Mouse (Mus musculus) E14TG2a.4 (cell line): ENCODE data around the gene Larp4.

Source experiments
- CTCF ChIP-seq: conservative IDR thresholded peaks from 2 replicates; pipeline ENCODE4 v1.5.1; 2014; ENCODE audit warnings: low read length
- NANOG ChIP-seq: IDR thresholded peaks from 2 replicates; pipeline ENCODE4 v1.6.1; 2014; ENCODE audit warnings: borderline replicate concordance, low read length, mixed read lengths
- POU5F1 ChIP-seq: IDR thresholded peaks from 2 replicates; pipeline ENCODE4 v1.6.1; 2014; ENCODE audit warnings: low read length, borderline replicate concordance

GRCm38 (mm10) chr15:100059626-100060311 lies 89.9 kb downstream of the Larp4 start:
- TF ChIP-seq CTCF (no peak), NANOG (no peak), POU5F1 (no peak)
